Mouse (Mus musculus) v-Abl transformed pro-B cells (cell line): ENCODE data around the gene Hsp90ab1.

Source experiments
- in situ Hi-C, 2 experiments: fragments of 400-800 bp; cut with MboI; formaldehyde crosslinking; loops; one replicate each; pipeline ENCODE4 v1.15.1; 2025; ENCODE audit not compliant: unreplicated experiment in 2 of 2

Gene Hsp90ab1

GRCm38 (mm10) chr17:45582715-45583355 lies 9.8 kb upstream of the Hsp90ab1 start:
- in situ Hi-C loops, result loop anchor here in 1 of 2 experiments (5.0 kb wide), 1 partner anchor 134 kb away; no protein-coding TSS in a partner anchor

GRCm38 (mm10) chr17:45582188-45582587 lies 9.1 kb upstream of the Hsp90ab1 start:
- in situ Hi-C loops, result loop anchor here in 1 of 2 experiments (5.0 kb wide), 1 partner anchor 135 kb away; no protein-coding TSS in a partner anchor

- in situ Hi-C loops, result loop anchor here in 1 of 2 experiments (5.0 kb wide), 1 partner anchor 136 kb away; no protein-coding TSS in a partner anchor
Measured at GRCm38 (mm10) chr17:45581567-45581983, 8.5 kb upstream of the Hsp90ab1 start.

- in situ Hi-C loops, result loop anchor here in 1 of 2 experiments (5.0 kb wide), 1 partner anchor 136 kb away; no protein-coding TSS in a partner anchor
Measured at GRCm38 (mm10) chr17:45580958-45581477, 7.9 kb upstream of the Hsp90ab1 start.

- in situ Hi-C loops, result no loop called here
Measured at GRCm38 (mm10) chr17:45579554-45579953, 6.5 kb upstream of the Hsp90ab1 start.

- in situ Hi-C loops, result no loop called here
Measured at GRCm38 (mm10) chr17:45578843-45579242, 5.8 kb upstream of the Hsp90ab1 start.

- in situ Hi-C loops, result no loop called here
Measured at GRCm38 (mm10) chr17:45578242-45578641, 5.2 kb upstream of the Hsp90ab1 start.

GRCm38 (mm10) chr17:45575123-45575897 lies 2.2 kb upstream of the Hsp90ab1 start:
- in situ Hi-C loops, result no loop called here

GRCm38 (mm10) chr17:45574129-45574761 lies 1.2 kb upstream of the Hsp90ab1 start:
- in situ Hi-C loops, result loop anchor here in 1 of 2 experiments (25.0 kb wide), 1 partner anchor 463 kb away; the partner anchor contains the start of gene Vegfa

GRCm38 (mm10) chr17:45573780-45574123 lies 681 bp upstream of the Hsp90ab1 start:
- in situ Hi-C loops, result loop anchor here in 1 of 2 experiments (25.0 kb wide), 1 partner anchor 464 kb away; the partner anchor contains the start of gene Vegfa

- in situ Hi-C loops, result loop anchor here in 1 of 2 experiments (25.0 kb wide), 1 partner anchor 465 kb away; the partner anchor contains the start of gene Vegfa
Measured at GRCm38 (mm10) chr17:45572103-45573086, 676 bp downstream of the Hsp90ab1 start.

GRCm38 (mm10) chr17:45569999-45570398 lies 3.1 kb downstream of the Hsp90ab1 start:
- in situ Hi-C loops, result loop anchor here in 1 of 2 experiments (25.0 kb wide), 1 partner anchor 467 kb away; the partner anchor contains the start of gene Vegfa

- in situ Hi-C loops, result loop anchor here in 1 of 2 experiments (25.0 kb wide), 1 partner anchor 468 kb away; the partner anchor contains the start of gene Vegfa
Measured at GRCm38 (mm10) chr17:45568990-45569389, 4.1 kb downstream of the Hsp90ab1 start.

GRCm38 (mm10) chr17:45567162-45567601 lies 5.9 kb downstream of the Hsp90ab1 start:
- in situ Hi-C loops, result loop anchor here in 1 of 2 experiments (25.0 kb wide), 1 partner anchor 470 kb away; the partner anchor contains the start of gene Vegfa

- in situ Hi-C loops, result loop anchor here in 1 of 2 experiments (25.0 kb wide), 1 partner anchor 471 kb away; the partner anchor contains the start of gene Vegfa
Measured at GRCm38 (mm10) chr17:45566360-45567161, 6.5 kb downstream of the Hsp90ab1 start.

GRCm38 (mm10) chr17:45566031-45566359 lies 7.1 kb downstream of the Hsp90ab1 start:
- in situ Hi-C loops, result loop anchor here in 1 of 2 experiments (25.0 kb wide), 1 partner anchor 471 kb away; the partner anchor contains the start of gene Vegfa

GRCm38 (mm10) chr17:45565103-45565502 lies 8.0 kb downstream of the Hsp90ab1 start:
- in situ Hi-C loops, result loop anchor here in 1 of 2 experiments (25.0 kb wide), 1 partner anchor 472 kb away; the partner anchor contains the start of gene Vegfa

- in situ Hi-C loops, result loop anchor here in 1 of 2 experiments (25.0 kb wide), 1 partner anchor 473 kb away; the partner anchor contains the start of gene Vegfa
Measured at GRCm38 (mm10) chr17:45564531-45565084, 8.5 kb downstream of the Hsp90ab1 start.
